Mouse (Mus musculus) kidney, embryonic 15.5 days (tissue): Measurements from ENCODE around the gene Dgke. TPM values are rescaled to one million over a fixed set of nuclear protein-coding genes. Genes with fewer than 3 reads are reported as not detected.

ENCODE experiments used
- ATAC-seq: fragments of 200-750 bp; cut with Nextera tagmentation; replicated peaks from 2 replicates; pipeline ENCODE4 v1.8.0; 2017; ENCODE audit warnings: moderate TSS enrichment; ENCODE audit not compliant: low FRiP score
- H3K27ac ChIP-seq: fragments of 300-500 bp; sonication (generic); 2 replicates; pipeline ENCODE4 v1.5.1; 2015; ENCODE audit warnings: mild to moderate bottlenecking, inconsistent platforms
- H3K27me3 ChIP-seq: fragments of 300-500 bp; sonication (generic); 2 replicates; pipeline ENCODE4 v1.6.1; 2015; ENCODE audit warnings: inconsistent platforms
- H3K36me3 ChIP-seq: fragments of 300-500 bp; sonication (generic); 2 replicates; pipeline ENCODE4 v1.6.1; 2015; ENCODE audit warnings: inconsistent platforms
- H3K4me1 ChIP-seq: fragments of 300-500 bp; sonication (generic); 2 replicates; pipeline ENCODE4 v1.6.1; 2015; ENCODE audit warnings: inconsistent platforms
- H3K4me2 ChIP-seq: fragments of 300-500 bp; sonication (generic); 2 replicates; pipeline ENCODE4 v1.6.1; 2015; ENCODE audit warnings: moderate library complexity, mild to moderate bottlenecking, inconsistent platforms
- H3K4me3 ChIP-seq: fragments of 300-500 bp; sonication (generic); replicated peaks from 2 replicates; pipeline ENCODE4 v1.5.1; 2015; ENCODE audit warnings: mild to moderate bottlenecking, inconsistent platforms
- H3K9ac ChIP-seq: fragments of 300-500 bp; sonication (generic); 2 replicates; pipeline ENCODE4 v1.6.1; 2015; ENCODE audit warnings: mild to moderate bottlenecking, inconsistent platforms
- H3K9me3 ChIP-seq: fragments of 300-500 bp; sonication (generic); replicated peaks from 2 replicates; pipeline ENCODE4 v1.6.1; 2016; ENCODE audit warnings: inconsistent platforms
- WGBS: fragments of 180-500 bp; shearing (Covaris S2); methylation state at CpG from one replicate; pipeline ENCODE4 v1.1.7; 2015; ENCODE audit warnings: mixed read lengths; 5-methylcytosine and 5-hydroxymethylcytosine counted together
- polyA plus RNA-seq: library from polyadenylated mRNA; unstranded; fragments of >200 nt; fragmentation: Nextera tagmentation; extraction: Ambion mirVana; gene quantifications from 2 replicates; pipeline ENCODE4 v1.2.1, GENCODE M21; 2015

Gene Dgke
- polyA plus RNA-seq, 1 experiment from 2014 or later: 4.6 TPM

GRCm38 (mm10) chr11:89009496-89009895 is 57.2 kb downstream of the Dgke start:
- H3K4me1 ChIP-seq: no peaks in the 10 kb centered on the region
- 87% methylated on average over 7 of the region's 7 CpGs for WGBS

GRCm38 (mm10) chr11:89009066-89009465 is 57.6 kb downstream of the Dgke start:
- WGBS: 84% methylated on average over 9 of the region's 9 CpGs
- Histone ChIP-seq H3K36me3 (peaks cover 63% of the 10 kb centered on the region), H3K9me3 (no peaks in the 10 kb centered on the region), H3K4me3 (no peak overlapping the region), H3K9ac (no peak overlapping the region), H3K4me2 (no peak overlapping the region), H3K27ac (no peak overlapping the region), H3K4me1 (0 out of 2 replicates have a peak, but pooled peaks cover 1% of the 10 kb centered on the region), H3K27me3 (no peaks in the 10 kb centered on the region)
- ATAC-seq: no peak

More at GRCm38 (mm10) chr11:89009496-89009895, 57.2 kb downstream of the Dgke start:
- no peak for ATAC-seq
- no peaks in the 10 kb centered on the region for H3K27me3 ChIP-seq
- no peak overlapping the region for H3K27ac ChIP-seq
- H3K9ac ChIP-seq: no peak overlapping the region
- H3K4me3 ChIP-seq: no peak overlapping the region
- peaks cover 63% of the 10 kb centered on the region for H3K36me3 ChIP-seq
- no peak overlapping the region for H3K4me2 ChIP-seq
- no peaks in the 10 kb centered on the region for H3K9me3 ChIP-seq

GRCm38 (mm10) chr11:89007582-89007981 is 59.1 kb downstream of the Dgke start:
- H3K4me3 ChIP-seq: no peak overlapping the region
- no peaks in the 10 kb centered on the region for H3K27me3 ChIP-seq
- 88% methylated on average over 3 of the region's 3 CpGs for WGBS
- peaks cover 56% of the 10 kb centered on the region for H3K36me3 ChIP-seq
- ATAC-seq: no peak
- no peak overlapping the region for H3K4me2 ChIP-seq
- H3K9me3 ChIP-seq: no peaks in the 10 kb centered on the region
- peaks cover 12% of the 10 kb centered on the region; the same call in 1 of the 2 replicates for H3K4me1 ChIP-seq
- no peak overlapping the region for H3K9ac ChIP-seq
- no peak overlapping the region for H3K27ac ChIP-seq

- ATAC-seq: no peak
- H3K9me3 ChIP-seq: no peaks in the 10 kb centered on the region
- no peak overlapping the region for H3K27ac ChIP-seq
- H3K27me3 ChIP-seq: no peaks in the 10 kb centered on the region
- H3K4me1 ChIP-seq: peaks cover 15% of the 10 kb centered on the region; the same call in 1 of the 2 replicates
- peaks cover 44% of the 10 kb centered on the region for H3K36me3 ChIP-seq
- no peak overlapping the region for H3K9ac ChIP-seq
- H3K4me2 ChIP-seq: no peak overlapping the region
- no peak overlapping the region for H3K4me3 ChIP-seq
Observed at GRCm38 (mm10) chr11:89006404-89006803, 60.2 kb downstream of the Dgke start.

GRCm38 (mm10) chr11:89005473-89005872 is 61.2 kb downstream of the Dgke start:
- H3K27me3 ChIP-seq: no peaks in the 10 kb centered on the region
- H3K27ac ChIP-seq: no peak overlapping the region
- H3K4me1 ChIP-seq: peaks cover 15% of the 10 kb centered on the region; the same call in 1 of the 2 replicates
- no peak overlapping the region for H3K4me2 ChIP-seq
- no peak for ATAC-seq
- WGBS: 57% methylated on average over 5 of the region's 5 CpGs
- peaks cover 35% of the 10 kb centered on the region for H3K36me3 ChIP-seq
- H3K4me3 ChIP-seq: no peak overlapping the region
- H3K9me3 ChIP-seq: no peaks in the 10 kb centered on the region
- no peak overlapping the region for H3K9ac ChIP-seq

- H3K4me3 ChIP-seq: no peak overlapping the region
- peak overlapping the region; percentile 24; the same call in 1 of the 2 replicates for H3K27ac ChIP-seq
- peaks cover 27% of the 10 kb centered on the region for H3K4me1 ChIP-seq
- ATAC-seq: no peak
- H3K36me3 ChIP-seq: peaks cover 20% of the 10 kb centered on the region
- H3K9ac ChIP-seq: no peak overlapping the region
- H3K9me3 ChIP-seq: no peaks in the 10 kb centered on the region
- no peak overlapping the region for H3K4me2 ChIP-seq
- WGBS: 64% methylated on average over 4 of the region's 4 CpGs
- H3K27me3 ChIP-seq: no peaks in the 10 kb centered on the region
Observed at GRCm38 (mm10) chr11:89003726-89004125, 62.9 kb downstream of the Dgke start.

- H3K9ac ChIP-seq: no peak overlapping the region
- 45% methylated on average over 6 of the region's 6 CpGs for WGBS
- ATAC-seq: no peak
- H3K27ac ChIP-seq: 0 out of 2 replicates have a peak overlapping the region, but pooled peaks have one; percentile 32
- H3K27me3 ChIP-seq: no peaks in the 10 kb centered on the region
- H3K9me3 ChIP-seq: no peaks in the 10 kb centered on the region
- no peak overlapping the region for H3K4me3 ChIP-seq
- peaks cover 13% of the 10 kb centered on the region for H3K36me3 ChIP-seq
- H3K4me1 ChIP-seq: peaks cover 28% of the 10 kb centered on the region
- peak overlapping the region; percentile 39 for H3K4me2 ChIP-seq
Observed at GRCm38 (mm10) chr11:89003078-89003477, 63.6 kb downstream of the Dgke start.

GRCm38 (mm10) chr11:89002621-89003020 is 64.0 kb downstream of the Dgke start:
- Histone ChIP-seq H3K9ac (no peak overlapping the region), H3K4me2 (peak overlapping the region; percentile 39), H3K27me3 (no peaks in the 10 kb centered on the region), H3K4me3 (no peak overlapping the region; the same call in 1 of the 2 replicates), H3K4me1 (peaks cover 28% of the 10 kb centered on the region), H3K9me3 (no peaks in the 10 kb centered on the region), H3K27ac (peak overlapping the region; percentile 32; the same call in 1 of the 2 replicates), H3K36me3 (peaks cover 13% of the 10 kb centered on the region; the same call in 1 of the 2 replicates)
- 82% methylated on average over 5 of the region's 5 CpGs for WGBS
- no peak for ATAC-seq

GRCm38 (mm10) chr11:89002068-89002467 is 64.6 kb downstream of the Dgke start:
- H3K27ac ChIP-seq: no peak overlapping the region
- no peaks in the 10 kb centered on the region for H3K27me3 ChIP-seq
- H3K4me3 ChIP-seq: no peak overlapping the region
- ATAC-seq: no peak
- WGBS: 81% methylated on average over 5 of the region's 5 CpGs
- H3K36me3 ChIP-seq: peaks cover 13% of the 10 kb centered on the region; the same call in 1 of the 2 replicates
- peak overlapping the region; percentile 39; the same call in 1 of the 2 replicates for H3K4me2 ChIP-seq
- peaks cover 28% of the 10 kb centered on the region for H3K4me1 ChIP-seq
- H3K9me3 ChIP-seq: no peaks in the 10 kb centered on the region
- no peak overlapping the region for H3K9ac ChIP-seq

- Histone ChIP-seq H3K9me3 (no peaks in the 10 kb centered on the region), H3K36me3 (peaks cover 11% of the 10 kb centered on the region; the same call in 1 of the 2 replicates), H3K4me2 (peak overlapping the region; percentile 83), H3K27me3 (no peaks in the 10 kb centered on the region), H3K4me1 (peaks cover 28% of the 10 kb centered on the region), H3K4me3 (peak overlapping the region; percentile 64), H3K9ac (no peak overlapping the region), H3K27ac (no peak overlapping the region)
- 92% methylated on average over 7 of the region's 7 CpGs for WGBS
- no peak for ATAC-seq
Observed at GRCm38 (mm10) chr11:89001569-89001968, 65.1 kb downstream of the Dgke start.

- Histone ChIP-seq H3K27ac (no peak overlapping the region), H3K9me3 (no peaks in the 10 kb centered on the region), H3K27me3 (no peaks in the 10 kb centered on the region), H3K9ac (0 out of 2 replicates have a peak overlapping the region, but pooled peaks have one; percentile 57), H3K4me2 (peak overlapping the region; percentile 83), H3K36me3 (no peaks in the 10 kb centered on the region), H3K4me3 (peak overlapping the region; percentile 64), H3K4me1 (peaks cover 28% of the 10 kb centered on the region)
- no peak for ATAC-seq
Observed at GRCm38 (mm10) chr11:89000527-89000819, 66.2 kb downstream of the Dgke start.

- H3K9me3 ChIP-seq: no peaks in the 10 kb centered on the region
- 26% methylated on average over 33 of the region's 33 CpGs for WGBS
- H3K4me3 ChIP-seq: peak overlapping the region; percentile 64
- peak overlapping the region; percentile 34; the same call in 1 of the 2 replicates for H3K27ac ChIP-seq
- no peaks in the 10 kb centered on the region for H3K27me3 ChIP-seq
- peak overlapping the region; percentile 57 for H3K9ac ChIP-seq
- peak overlapping the region; percentile 83 for H3K4me2 ChIP-seq
- ATAC-seq: peak; percentile 56
- H3K4me1 ChIP-seq: peaks cover 28% of the 10 kb centered on the region
- H3K36me3 ChIP-seq: no peaks in the 10 kb centered on the region
Observed at GRCm38 (mm10) chr11:88999723-89000526, 66.7 kb downstream of the Dgke start.
